Mouse (Mus musculus): ENCODE measurements around the gene Rhd.

The Rhd gene

DNA sequence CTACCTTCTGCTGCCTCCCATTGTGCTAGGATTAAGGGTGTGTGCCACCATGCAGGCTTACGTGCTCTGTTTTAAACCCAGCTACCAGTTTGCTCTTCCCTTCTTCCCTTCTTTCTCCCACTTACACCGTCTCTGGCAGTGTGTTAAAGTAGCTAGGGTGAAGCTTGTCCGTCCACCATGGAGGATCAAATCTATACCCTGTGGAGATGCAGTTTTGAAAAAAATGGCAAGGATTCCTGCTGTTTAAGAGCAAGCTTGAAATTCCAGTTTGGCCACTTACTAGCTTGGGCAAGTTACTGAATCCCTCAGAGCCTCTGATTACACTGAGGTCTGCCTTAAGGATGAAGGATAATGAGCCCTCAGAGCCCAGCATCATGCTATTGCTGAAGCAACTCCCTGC lies 9.0 kb upstream of the Rhd start:
- no peak for ATAC-seq (ENCODE audit: insufficient number of reproducible peaks, low FRiP score, low TSS enrichment)

DNA sequence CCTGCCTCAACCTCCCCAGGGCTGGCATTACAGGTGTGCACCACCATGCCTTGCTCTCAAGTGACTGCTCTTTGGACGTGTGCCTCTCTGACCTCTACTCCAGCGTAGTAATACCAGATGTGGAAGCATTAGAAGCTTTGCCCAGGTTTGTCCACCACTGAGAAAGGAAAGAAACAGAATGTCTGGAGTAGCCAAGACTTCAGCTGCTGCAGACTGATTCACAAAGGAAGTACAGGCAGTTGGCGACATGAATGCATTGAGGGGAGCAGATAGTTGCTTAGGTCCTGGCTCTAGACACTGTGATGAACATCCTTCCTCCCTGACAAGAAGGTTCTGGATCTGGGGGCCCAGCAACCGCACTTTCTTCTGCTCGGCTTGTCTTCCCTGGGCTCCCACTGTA lies 8.3 kb upstream of the Rhd start:
- no peak for ATAC-seq (ENCODE audit: insufficient number of reproducible peaks, low FRiP score, low TSS enrichment)

DNA sequence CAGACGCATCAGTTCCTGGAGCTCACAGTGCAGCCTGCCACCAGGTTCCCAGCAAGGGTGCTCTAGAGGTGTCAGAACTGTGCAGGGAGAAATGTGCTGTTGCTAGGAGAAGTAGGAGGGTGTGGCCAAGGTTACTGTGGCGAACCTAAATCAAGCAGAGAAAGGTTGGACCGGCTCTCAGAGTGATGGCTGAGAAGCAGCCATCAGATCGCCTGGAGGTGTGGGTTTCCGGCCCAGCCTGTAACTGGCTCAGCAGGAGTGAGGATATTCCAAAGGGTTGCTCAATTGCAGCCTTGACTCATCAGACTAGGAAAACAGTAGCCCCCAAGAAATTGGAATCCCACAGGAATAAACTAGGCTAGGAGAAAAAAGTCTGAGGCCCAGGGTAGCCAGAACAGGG lies 7.8 kb upstream of the Rhd start:
- ATAC-seq (ENCODE audit: insufficient number of reproducible peaks, low FRiP score, low TSS enrichment) = no peak

DNA sequence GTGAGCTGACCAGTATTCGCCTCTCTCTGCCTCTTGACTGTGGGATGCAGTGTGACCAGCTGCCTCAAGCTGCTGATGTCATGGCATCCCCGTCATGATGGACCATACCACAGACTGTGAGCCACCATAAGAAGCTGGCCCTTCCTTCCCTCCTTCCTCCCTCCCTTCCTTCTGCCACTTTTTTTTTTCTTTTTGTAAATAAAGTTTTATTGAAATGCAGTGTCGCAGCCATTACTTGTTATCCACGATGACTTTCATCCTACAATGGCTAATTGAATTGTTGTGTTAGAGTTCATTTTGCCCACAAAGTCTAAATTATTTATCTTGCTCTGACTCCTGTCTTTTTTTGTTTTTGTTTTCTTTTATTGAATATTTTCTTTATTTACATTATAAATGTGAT lies 5.8 kb upstream of the Rhd start:
- ATAC-seq (ENCODE audit: insufficient number of reproducible peaks, low FRiP score, low TSS enrichment) = no peak

DNA sequence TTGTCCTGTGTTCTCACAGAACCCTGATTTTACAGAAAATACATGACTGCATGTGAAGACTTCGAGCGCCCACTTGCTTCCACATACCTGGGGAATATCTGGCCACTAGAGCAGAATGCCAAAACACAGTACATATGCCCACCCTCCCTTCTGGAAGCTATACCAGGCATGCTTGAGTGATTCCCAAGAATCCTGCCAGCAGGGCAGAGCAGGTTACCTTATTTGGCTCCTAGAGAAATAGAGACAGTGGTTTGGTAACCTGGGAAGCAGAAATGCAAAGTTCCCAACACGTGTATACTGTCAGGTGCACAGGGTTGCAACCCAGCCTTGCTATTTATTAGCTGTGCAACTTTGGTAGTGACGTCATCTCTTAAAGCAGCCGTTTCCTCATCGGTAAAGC lies 2.5 kb upstream of the Rhd start:
- no peak for ATAC-seq (ENCODE audit: insufficient number of reproducible peaks, low FRiP score, low TSS enrichment)

DNA sequence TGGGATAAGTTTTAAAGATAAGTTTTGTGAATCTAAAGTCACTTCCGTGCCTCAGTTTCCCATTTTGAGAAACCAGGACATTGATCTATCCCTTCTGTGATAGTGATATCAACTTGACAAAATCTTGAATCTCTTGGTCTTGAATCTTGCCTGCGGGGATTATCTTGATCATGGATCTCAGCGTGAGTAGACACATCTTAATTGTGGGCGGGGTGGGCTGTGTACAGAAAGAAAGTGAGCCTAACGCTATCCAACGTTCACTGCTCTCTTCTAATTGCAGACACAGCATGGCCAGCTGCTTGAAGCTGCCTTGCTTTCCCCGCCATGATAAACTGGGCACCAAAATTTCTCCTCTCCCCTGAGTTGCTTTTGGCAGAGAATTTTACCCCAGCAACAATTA lies 1.3 kb upstream of the Rhd start:
- ATAC-seq (ENCODE audit: insufficient number of reproducible peaks, low FRiP score, low TSS enrichment) = no peak

DNA sequence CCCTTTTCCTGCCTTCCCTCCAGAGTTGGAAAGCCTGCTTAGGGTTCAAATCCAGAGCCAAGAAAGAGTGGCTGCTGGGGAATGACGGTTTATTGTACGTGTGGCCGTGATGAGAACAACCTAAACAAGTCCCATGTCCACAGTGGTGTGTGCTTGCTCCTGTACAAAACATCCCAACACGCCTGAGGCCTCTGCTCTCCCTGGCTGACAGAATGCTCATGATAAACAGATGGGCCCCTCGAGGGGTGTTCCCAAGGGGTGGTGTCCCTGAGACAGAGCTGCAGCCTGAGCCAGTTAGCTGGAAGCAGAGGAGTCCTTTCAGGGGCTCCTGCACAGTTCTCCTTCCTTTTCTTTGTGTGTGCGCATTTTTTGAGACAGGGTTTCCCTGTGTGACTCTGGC lies 1.0 kb downstream of the Rhd start:
- no peak for ATAC-seq (ENCODE audit: insufficient number of reproducible peaks, low FRiP score, low TSS enrichment)

DNA sequence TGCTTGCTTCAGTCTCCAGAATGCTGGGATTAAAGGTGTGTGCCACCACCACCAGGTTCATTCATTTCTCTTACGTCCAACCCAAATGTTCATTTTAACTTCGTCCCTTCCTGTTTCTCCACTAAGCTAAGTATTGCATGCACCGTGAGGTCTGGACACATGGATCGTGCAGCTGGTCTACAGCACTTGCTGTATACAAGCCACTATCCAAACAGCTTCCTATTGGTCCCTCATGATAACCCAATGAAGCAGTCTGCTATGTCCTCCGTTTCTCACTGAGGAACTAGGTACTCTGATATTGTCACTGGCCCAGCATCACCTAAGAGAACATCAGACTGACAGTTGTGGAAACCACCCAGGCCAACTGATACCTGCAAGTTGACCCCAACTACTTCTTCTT lies 1.5 kb downstream of the Rhd start:
- ATAC-seq (ENCODE audit: insufficient number of reproducible peaks, low FRiP score, low TSS enrichment) = no peak

DNA sequence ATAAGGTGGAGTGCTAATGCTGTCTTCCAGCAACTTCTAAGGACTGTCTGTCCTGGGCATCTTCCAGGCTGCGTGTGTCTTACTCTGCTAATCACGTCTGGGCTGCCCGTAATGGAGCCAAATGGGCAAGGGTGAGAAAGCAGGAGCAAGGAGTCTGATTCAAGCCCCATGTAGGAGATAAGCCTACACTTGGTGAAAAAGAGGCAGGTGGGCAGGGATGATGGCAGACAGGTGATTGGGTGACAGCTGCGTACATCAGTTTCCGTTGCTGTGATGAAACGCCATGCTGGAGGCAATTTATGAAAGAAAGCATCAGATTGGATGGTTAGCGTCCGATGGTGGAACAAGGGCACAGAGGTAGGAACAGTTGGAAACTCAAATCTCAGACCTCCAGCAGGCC lies 2.9 kb downstream of the Rhd start:
- no peak for ATAC-seq (ENCODE audit: insufficient number of reproducible peaks, low FRiP score, low TSS enrichment)

DNA sequence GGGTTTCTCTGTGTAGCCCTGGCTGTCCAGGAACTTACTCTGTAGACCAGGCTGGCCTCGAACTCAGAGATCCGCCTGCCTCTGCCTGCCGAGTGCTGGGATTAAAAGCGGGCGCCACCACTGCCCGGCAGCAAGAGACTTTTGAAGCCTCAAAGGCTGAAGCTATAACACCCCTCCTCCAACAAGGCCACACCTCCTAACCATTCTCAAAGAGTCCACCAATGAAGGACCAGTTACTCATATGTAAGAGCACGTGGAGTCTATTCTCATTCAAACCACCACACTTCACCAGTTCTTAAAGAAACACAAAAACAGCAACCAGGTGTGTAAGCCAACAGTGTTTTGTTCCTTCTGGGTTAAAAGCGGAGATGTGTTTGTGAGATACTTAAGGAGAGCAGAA lies 3.3 kb downstream of the Rhd start:
- ATAC-seq (ENCODE audit: insufficient number of reproducible peaks, low FRiP score, low TSS enrichment) = no peak

DNA sequence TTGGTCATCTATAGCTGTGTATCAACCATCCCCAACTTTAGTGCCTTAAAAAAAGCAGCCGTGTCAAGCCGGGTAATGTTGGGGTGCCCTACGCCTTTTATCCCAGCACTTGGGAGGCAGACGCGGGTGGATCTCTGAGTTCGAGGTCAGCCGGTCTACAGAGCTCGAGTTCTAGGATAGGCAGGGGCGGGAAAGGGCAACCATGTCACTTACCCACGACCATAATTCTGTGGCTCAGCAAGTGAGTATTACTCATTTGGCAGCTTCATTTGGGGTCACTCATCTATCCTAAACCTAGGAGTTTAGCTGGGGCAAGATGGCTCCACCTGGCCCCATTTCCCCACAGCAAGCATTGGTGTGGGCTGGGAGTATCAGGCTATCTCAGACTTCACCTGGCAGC lies 3.7 kb downstream of the Rhd start:
- no peak for ATAC-seq (ENCODE audit: insufficient number of reproducible peaks, low FRiP score, low TSS enrichment)

DNA sequence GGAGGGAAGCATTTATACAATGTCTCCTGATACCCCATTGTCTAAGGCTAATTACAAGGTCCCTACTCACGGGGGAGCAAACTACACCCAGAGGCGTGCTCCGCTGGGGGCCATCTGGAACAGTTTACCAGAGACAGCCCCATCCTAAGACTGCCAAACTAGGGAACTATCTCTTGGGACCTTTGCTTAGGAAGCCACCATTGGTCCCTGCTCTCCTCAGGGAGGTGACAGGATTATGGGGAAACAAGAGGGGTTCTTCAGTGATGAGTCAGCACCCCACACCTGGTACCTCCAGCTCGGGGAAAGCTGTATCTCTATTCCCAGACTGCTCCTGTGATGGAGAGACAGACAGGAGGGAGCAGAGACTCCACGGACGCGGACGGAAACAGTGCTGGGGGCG lies 4.2 kb downstream of the Rhd start:
- no peak for ATAC-seq (ENCODE audit: insufficient number of reproducible peaks, low FRiP score, low TSS enrichment)

DNA sequence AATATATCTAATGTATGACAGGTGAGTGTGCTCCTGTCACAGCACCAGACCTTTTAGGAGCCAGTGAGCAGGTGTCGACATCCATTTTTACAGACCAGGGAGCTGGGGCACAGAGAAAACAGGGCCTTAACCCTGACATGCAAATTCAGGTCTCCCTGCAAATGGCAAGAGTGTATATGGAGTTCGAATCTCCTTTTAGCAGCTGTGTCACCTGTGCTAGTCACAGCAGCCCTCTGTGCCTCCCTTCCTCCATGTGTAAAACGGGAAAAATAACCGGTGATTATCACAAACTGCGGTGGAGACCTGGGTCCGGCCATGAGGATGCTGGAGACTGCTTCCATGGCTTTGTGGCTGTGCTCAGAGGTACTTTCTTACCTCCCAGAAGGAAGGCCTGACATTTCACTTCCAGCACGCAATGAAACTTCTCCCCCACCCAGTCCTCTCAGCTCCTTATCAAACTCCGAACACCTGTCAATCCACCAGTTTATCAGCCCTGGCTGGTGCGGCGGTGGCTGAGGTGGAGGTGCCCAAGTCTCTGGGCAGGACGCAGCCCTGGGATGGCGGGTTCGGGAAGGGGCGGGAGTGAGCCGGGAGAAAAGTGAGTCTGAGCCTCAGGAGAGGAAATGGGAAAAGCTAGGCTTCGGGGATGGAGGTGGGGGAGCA lies 4.9 kb downstream of the Rhd start:
- ATAC-seq (ENCODE audit: insufficient number of reproducible peaks, low FRiP score, low TSS enrichment) = no peak

DNA sequence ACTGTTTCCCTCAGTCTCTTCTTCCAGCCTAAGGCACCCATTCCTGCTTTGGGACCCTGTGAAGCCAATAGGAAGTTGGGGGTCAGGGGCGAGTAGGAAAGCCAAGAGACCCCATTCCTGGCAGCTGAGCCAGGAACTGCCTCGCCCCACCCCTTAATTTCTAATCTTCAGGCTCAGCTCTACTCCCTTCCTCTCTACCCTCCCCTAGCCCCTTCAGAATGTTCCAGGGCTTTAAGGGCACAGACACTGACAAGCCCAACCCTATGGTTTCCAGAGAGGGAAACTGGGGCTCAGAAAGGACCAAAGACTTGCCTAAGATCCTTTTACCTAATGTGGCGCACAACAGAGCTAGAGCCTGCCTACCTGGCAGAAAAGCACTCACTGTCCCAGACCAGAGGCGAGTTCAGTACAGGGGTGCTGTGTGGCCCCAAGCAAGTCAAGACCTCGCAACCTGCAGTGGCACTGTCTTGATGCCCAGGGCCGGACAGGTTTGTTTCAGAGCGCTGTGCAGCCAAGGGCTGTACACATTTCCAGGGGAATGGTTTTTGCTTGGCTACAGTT lies 5.6 kb downstream of the Rhd start:
- ATAC-seq (ENCODE audit: insufficient number of reproducible peaks, low FRiP score, low TSS enrichment) = no peak

DNA sequence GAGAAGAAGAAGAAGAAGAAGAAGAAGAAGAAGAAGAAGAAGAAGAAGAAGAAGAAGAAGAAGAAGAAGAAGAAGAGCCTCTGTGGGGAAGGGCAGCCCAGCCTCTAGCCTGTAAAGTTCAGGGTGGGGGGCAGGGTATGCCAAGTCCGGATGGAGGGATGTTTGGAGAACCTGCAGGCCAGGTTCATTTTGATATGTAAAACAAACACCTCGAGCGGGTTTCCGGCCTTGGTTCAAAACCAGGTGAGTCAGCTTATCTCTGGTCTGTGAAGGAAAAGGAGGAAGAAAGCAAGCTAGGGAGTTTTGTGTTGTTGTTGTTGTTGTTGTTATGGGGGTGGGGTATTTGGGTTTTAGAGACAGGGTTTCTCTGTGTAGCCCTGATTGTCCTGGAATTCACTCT lies 7.1 kb downstream of the Rhd start:
- no peak for ATAC-seq (ENCODE audit: insufficient number of reproducible peaks, low FRiP score, low TSS enrichment)

DNA sequence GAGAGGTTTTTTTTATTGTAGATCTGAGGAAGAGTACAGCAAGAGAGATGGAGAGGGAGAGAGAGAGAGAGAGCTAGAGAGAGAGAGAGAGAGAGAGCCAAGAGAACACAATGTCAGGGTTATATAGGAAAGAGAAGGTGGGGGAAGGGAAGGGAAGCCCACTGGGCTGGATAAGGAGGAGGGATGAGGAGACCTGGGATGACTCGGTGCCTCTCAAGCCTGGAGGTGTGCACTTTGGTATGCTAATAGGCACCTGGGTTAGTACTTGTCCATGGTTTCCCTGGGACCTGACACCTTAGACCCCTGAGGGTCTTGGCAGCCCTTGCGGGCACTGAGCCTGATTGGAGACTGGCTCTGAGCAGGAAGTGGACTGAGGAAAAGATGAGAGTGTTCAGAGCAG lies 7.6 kb downstream of the Rhd start:
- no peak for ATAC-seq (ENCODE audit: insufficient number of reproducible peaks, low FRiP score, low TSS enrichment)

DNA sequence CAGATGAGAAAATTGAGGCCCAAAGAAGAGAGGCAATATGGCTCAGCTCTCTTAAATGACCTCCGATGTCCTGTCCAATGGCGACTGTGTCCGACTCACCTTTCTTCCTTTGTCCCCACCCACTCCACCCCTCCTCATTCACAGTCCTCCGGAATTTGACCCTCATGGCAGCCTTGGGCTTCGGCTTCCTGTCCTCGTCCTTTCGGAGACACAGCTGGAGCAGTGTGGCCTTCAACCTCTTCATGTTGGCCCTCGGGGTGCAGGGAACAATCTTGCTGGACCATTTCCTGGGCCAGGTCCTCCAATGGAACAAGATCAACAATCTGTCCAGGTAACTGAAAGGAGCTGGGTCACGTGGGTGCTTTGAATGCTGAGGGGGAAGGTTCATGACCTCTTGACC lies 11.8 kb downstream of the Rhd start:
- no peak for ATAC-seq (ENCODE audit: insufficient number of reproducible peaks, low FRiP score, low TSS enrichment)

DNA sequence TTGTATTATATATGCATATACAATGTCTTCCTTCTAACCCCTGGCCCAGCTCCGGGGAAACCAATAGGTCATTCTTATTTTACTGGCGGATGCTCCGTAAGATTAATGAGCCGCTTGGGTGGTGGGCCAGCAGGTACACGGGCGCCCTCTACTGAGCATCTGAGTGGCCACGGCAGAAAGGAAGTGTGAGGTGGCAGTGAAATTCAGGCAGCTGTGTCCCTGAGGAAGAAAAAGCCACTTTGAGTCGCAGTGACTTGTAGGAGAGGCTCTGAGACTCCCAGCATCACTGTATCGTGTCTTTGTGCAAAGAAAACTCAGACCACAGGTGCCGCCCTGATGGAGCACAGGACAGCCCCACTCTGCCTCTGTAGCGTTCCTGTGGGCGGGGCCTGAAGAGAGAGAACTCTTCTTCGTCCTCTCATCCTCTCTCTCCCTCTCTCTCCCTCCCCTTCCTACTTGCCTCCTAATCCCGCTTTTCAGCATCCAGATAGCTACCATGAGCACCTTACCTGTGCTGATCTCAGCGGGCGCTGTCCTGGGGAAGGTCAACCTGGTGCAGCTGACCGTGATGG lies 15.2 kb downstream of the Rhd start:
- no peak; the same call in 1 of the 2 replicates for ATAC-seq (ENCODE audit: insufficient number of reproducible peaks, low FRiP score, low TSS enrichment)

DNA sequence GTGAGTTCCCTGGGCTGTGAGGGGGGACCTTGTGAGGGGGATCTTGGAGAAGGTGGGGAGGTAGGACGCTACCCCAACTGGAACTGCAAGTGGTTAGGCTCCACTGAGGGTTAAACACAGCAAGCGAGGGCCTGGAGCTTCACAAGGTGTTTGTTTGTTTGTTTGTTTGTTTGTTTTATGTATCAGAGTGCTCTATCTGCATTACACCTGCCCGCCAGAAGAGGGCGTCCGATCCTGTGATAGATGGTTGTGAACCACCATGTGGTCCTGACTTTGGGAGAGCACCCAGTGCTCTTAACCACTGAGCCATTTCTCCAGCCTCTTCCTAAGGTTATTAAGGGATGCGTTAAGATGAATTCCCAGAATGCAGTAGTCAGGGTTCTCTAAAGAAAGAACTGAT lies 15.7 kb downstream of the Rhd start:
- no peak for ATAC-seq (ENCODE audit: insufficient number of reproducible peaks, low FRiP score, low TSS enrichment)

DNA sequence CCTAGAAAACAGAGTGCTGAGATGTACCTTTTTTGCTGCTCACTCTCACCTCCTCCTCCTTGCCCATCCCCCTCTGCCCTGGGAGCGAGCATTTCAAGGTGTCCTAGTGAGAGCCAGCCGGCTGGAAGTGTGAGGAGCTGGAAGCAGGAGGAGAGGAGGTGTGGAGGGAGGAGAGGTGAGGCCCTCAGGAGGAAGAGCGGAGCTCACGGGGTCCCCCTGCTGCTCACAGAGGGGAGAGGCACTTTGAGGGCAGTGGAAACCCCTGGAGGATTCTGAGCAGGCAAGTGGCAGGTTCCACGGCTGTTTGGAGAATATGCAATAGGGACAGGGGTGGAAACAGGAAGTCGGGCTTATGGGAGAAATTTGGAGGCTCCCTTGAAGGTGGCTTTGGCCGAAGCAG lies 18.9 kb downstream of the Rhd start:
- no peak for ATAC-seq (ENCODE audit: insufficient number of reproducible peaks, low FRiP score, low TSS enrichment)

DNA sequence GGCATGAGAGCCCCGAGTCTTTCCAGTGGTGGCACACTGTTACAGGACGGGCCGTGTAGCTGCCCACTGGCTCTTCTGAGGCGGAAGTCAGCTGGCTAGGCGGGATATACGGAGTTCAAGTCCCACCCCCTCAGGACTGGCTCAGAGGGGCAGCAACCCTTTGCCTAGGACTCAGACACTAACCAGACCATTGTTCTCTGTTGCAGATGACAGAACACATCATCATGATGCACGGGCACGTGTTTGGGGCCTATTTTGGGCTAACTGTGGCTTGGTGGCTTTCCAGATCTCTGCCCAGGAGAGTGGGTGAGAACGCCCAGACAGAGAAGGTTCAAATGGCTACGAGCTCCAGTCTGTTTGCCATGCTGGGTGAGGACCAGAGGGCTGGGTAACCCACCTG lies 19.5 kb downstream of the Rhd start:
- no peak for ATAC-seq (ENCODE audit: insufficient number of reproducible peaks, low FRiP score, low TSS enrichment)

DNA sequence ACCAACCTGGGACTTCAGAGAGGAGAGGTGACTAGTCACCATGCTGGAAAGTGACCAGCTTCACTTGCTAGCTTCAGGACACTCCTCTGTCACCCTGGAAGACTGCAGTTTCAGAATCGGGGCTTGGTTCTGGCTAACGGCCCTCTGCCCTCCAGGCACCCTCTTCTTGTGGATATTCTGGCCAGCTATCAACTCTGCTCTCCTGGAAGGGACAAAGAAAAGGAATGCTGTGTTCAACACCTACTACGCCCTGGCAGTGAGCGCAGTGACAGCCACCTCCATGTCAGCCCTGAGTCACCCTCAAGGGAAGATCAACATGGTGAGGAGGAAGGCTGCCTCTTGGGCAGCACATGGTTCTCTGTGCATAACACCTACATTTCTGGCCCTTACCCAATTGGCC lies 20.0 kb downstream of the Rhd start:
- ATAC-seq (ENCODE audit: insufficient number of reproducible peaks, low FRiP score, low TSS enrichment) = no peak

All from cerebellum, adult (tissue).